Mouse (Mus musculus): ENCODE results near the gene Olfr411. TPM values are rescaled to one million over a fixed set of nuclear protein-coding genes. Genes with fewer than 3 reads are reported as not detected.

The Olfr411 gene
- 1 to 10 TPM in 1 of 2 experiments, not detected in 1; 1.5 TPM for polyA plus RNA-seq (2017; shearing (Covaris generic))

DNA sequence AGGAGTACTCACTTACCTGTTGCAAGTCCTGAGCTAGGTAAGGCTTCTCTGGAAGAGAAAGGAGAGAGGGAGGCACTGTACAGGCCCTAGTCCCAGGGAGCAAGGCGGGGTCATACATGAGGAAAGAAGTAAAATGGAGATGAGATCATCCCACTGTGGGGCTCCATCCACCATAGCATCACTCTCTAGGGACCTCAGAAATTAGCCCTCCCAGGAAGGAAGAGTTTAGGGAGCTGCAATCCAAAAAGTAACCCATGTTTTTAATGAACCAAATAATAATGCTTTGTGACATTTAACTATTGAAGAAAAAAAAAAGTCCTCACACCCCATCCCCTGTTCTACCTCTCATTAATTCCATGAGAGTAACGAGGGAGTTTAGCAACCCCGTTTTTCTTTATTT, at the start of gene Olfr411:
Gene Olfr411 (minus strand): TSS at position 101 of the 400 bp plus-strand sequence.

DNA sequence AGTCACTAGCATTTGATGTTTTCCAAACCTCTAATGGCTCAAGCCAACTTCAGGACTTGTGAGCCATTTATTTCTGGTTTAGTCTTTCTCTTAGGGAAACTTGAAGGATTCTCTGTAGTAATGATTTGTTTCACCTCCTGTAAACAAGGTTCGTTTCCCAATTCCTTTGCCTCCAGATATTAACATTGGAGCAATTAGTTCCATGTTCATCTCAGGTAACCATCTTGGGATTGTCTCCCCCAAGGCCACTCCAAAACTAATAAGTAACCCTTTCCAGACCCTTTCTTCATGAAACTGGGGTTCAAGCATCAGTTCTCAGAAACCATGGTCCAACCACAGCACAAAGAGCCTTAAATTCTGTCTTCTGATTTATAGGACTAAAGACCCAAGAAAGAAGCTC, 9.3 kb upstream of the Olfr411 start, which contains the start of gene Olfr412:
Gene Olfr412 (plus strand): TSS at position 301 of the 400 bp plus-strand sequence.

DNA sequence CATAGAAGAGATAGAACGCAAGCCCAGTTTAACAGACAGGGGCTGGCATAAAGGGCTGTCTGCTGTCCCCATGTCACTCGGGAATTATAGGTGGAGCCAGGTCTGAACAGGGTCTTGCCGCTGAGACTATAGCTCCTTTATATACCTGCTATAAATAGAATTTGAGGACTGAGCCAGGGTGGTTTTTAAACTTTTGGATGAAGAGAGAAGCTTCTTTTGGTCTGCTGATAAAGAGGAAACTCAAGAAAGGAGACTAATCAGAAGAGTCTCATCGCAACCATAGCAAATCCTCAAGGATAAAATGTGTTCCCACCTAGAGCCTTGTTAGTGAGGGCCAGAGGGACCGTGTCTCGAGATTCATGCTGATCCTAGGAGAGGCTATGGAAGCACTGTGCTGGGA, 14.5 kb downstream of the Olfr411 start, which contains the start of gene Olfr410:
Gene Olfr410 (minus strand): TSS at position 101 of the 400 bp plus-strand sequence.

Other genes starting within 250 kb of the Olfr411 start
- not detected for gene Olfr401, start 238.9 kb downstream of the Olfr411 start, polyA plus RNA-seq (2017; shearing (Covaris generic))
- gene Olfr402, start 199.1 kb downstream of the Olfr411 start, polyA plus RNA-seq (2017; shearing (Covaris generic)) = not detected
- gene Olfr403, start 166.4 kb downstream of the Olfr411 start, polyA plus RNA-seq (2017; shearing (Covaris generic)) = not detected
- gene Olfr43, start 141.3 kb downstream of the Olfr411 start, polyA plus RNA-seq (2017; shearing (Covaris generic)) = 1 to 10 TPM in 1 of 2 experiments, under 1 TPM in 1; 0.23 to 3.4 TPM
- gene Olfr406, start 92.8 kb downstream of the Olfr411 start, polyA plus RNA-seq (2017; shearing (Covaris generic)) = under 1 TPM in 1 of 2 experiments, not detected in 1; 0.64 TPM
- gene Olfr59, start 68.9 kb downstream of the Olfr411 start, polyA plus RNA-seq (2017; shearing (Covaris generic)) = under 1 TPM; 0.10 to 0.28 TPM
- under 1 TPM; 0.14 to 0.38 TPM for gene Olfr410, start 14.6 kb downstream of the Olfr411 start, polyA plus RNA-seq (2017; shearing (Covaris generic))
- gene Olfr412, start 9.4 kb upstream of the Olfr411 start, polyA plus RNA-seq (2017; shearing (Covaris generic)) = not detected